Mouse (Mus musculus) stomach, embryonic 15.5 days (tissue): ENCODE measurements at regions not wholly inside any gene's neighbourhood (a gene's known extent, or its start where the extent isn't known, plus 50 kb on each side); places are given as distances from the start of the nearest gene placed in this dataset.

Experiments used
- ATAC-seq: fragments of 200-750 bp; cut with Nextera tagmentation; 2 replicates; pipeline ENCODE4 v1.8.0; 2017; ENCODE audit warnings: low read depth, moderate number of reproducible peaks, moderate TSS enrichment; ENCODE audit not compliant: insufficient read depth, low FRiP score
- H3K27ac ChIP-seq: fragments of 300-500 bp; sonication (generic); 2 replicates; pipeline ENCODE4 v1.5.1; 2015; ENCODE audit warnings: mild to moderate bottlenecking, inconsistent platforms
- H3K27me3 ChIP-seq: fragments of 300-500 bp; sonication (generic); replicated peaks from 2 replicates; pipeline ENCODE4 v1.6.1; 2015; ENCODE audit warnings: inconsistent platforms
- H3K36me3 ChIP-seq: fragments of 300-500 bp; sonication (generic); 2 replicates; pipeline ENCODE4 v1.6.1; 2015; ENCODE audit warnings: inconsistent platforms
- H3K4me1 ChIP-seq: fragments of 300-500 bp; sonication (generic); 2 replicates; pipeline ENCODE4 v1.6.1; 2015; ENCODE audit warnings: inconsistent platforms
- H3K4me2 ChIP-seq: fragments of 300-500 bp; sonication (generic); 2 replicates; pipeline ENCODE4 v1.6.1; 2015; ENCODE audit warnings: mild to moderate bottlenecking, inconsistent platforms
- H3K4me3 ChIP-seq: fragments of 300-500 bp; sonication (generic); replicated peaks from 2 replicates; pipeline ENCODE4 v1.5.1; 2015; ENCODE audit warnings: inconsistent platforms
- H3K9ac ChIP-seq: fragments of 300-500 bp; sonication (generic); 2 replicates; pipeline ENCODE4 v1.6.1; 2015; ENCODE audit warnings: inconsistent platforms
- H3K9me3 ChIP-seq: fragments of 300-500 bp; sonication (generic); 2 replicates; pipeline ENCODE4 v1.6.1; 2016; ENCODE audit warnings: inconsistent platforms
- WGBS: fragments of 180-500 bp; shearing (Covaris S2); methylation state at CpG from one replicate; pipeline ENCODE4 v1.1.7; 2015; 5-methylcytosine and 5-hydroxymethylcytosine counted together

GRCm38 (mm10) chr13:60336196-60336595, 159.0 kb upstream of the Gas1 start:
- ATAC-seq: no peak
- no peak overlapping the region for H3K9ac ChIP-seq
- no peaks in the 10 kb centered on the region for H3K27me3 ChIP-seq
- no peak overlapping the region for H3K27ac ChIP-seq
- H3K36me3 ChIP-seq: no peaks in the 10 kb centered on the region
- no peak overlapping the region for H3K4me3 ChIP-seq
- peaks cover 6% of the 10 kb centered on the region; the same call in 1 of the 2 replicates for H3K4me1 ChIP-seq
- H3K4me2 ChIP-seq: no peak overlapping the region
- H3K9me3 ChIP-seq: no peaks in the 10 kb centered on the region
- 47% methylated on average over 1 of the region's 1 CpGs for WGBS

- Histone ChIP-seq H3K9me3 (no peaks in the 10 kb centered on the region), H3K4me2 (no peak overlapping the region), H3K36me3 (no peaks in the 10 kb centered on the region), H3K27me3 (no peaks in the 10 kb centered on the region), H3K27ac (no peak overlapping the region), H3K4me3 (no peak overlapping the region), H3K9ac (no peak overlapping the region), H3K4me1 (peaks cover 6% of the 10 kb centered on the region; the same call in 1 of the 2 replicates)
- no peak for ATAC-seq
- 41% methylated on average over 2 of the region's 2 CpGs for WGBS
Measured at GRCm38 (mm10) chr13:60337383-60337782, 160.2 kb upstream of the Gas1 start.

GRCm38 (mm10) chr13:60338107-60338506, 160.9 kb upstream of the Gas1 start:
- H3K9ac ChIP-seq: no peak overlapping the region
- no peak for ATAC-seq
- no peaks in the 10 kb centered on the region for H3K36me3 ChIP-seq
- H3K4me2 ChIP-seq: no peak overlapping the region
- WGBS: 85% methylated on average over 8 of the region's 8 CpGs
- H3K9me3 ChIP-seq: no peaks in the 10 kb centered on the region
- peaks cover 3% of the 10 kb centered on the region; the same call in 1 of the 2 replicates for H3K4me1 ChIP-seq
- H3K27me3 ChIP-seq: no peaks in the 10 kb centered on the region
- H3K4me3 ChIP-seq: no peak overlapping the region
- H3K27ac ChIP-seq: no peak overlapping the region

- Histone ChIP-seq H3K27ac (no peak overlapping the region), H3K9me3 (no peaks in the 10 kb centered on the region), H3K36me3 (no peaks in the 10 kb centered on the region), H3K9ac (no peak overlapping the region), H3K27me3 (no peaks in the 10 kb centered on the region), H3K4me3 (no peak overlapping the region), H3K4me1 (peaks cover 3% of the 10 kb centered on the region; the same call in 1 of the 2 replicates), H3K4me2 (no peak overlapping the region)
- WGBS: 79% methylated on average over 2 of the region's 2 CpGs
- ATAC-seq: no peak
Measured at GRCm38 (mm10) chr13:60340068-60340467, 162.9 kb upstream of the Gas1 start.

GRCm38 (mm10) chr13:60347881-60348280, 170.7 kb upstream of the Gas1 start:
- H3K4me2 ChIP-seq: no peak overlapping the region
- H3K9ac ChIP-seq: no peak overlapping the region
- no peaks in the 10 kb centered on the region for H3K27me3 ChIP-seq
- peak overlapping the region; percentile 40 for H3K27ac ChIP-seq
- H3K4me3 ChIP-seq: no peak overlapping the region
- ATAC-seq: peak; percentile 58; the same call in 1 of the 2 replicates
- H3K9me3 ChIP-seq: no peaks in the 10 kb centered on the region
- WGBS: 21% methylated on average over 7 of the region's 7 CpGs
- 0 out of 2 replicates have a peak, but pooled peaks cover 5% of the 10 kb centered on the region for H3K4me1 ChIP-seq
- no peaks in the 10 kb centered on the region for H3K36me3 ChIP-seq

GRCm38 (mm10) chr13:60348438-60348837, 171.3 kb upstream of the Gas1 start:
- Histone ChIP-seq H3K27ac (no peak overlapping the region), H3K9ac (no peak overlapping the region), H3K4me3 (no peak overlapping the region), H3K9me3 (no peaks in the 10 kb centered on the region), H3K36me3 (no peaks in the 10 kb centered on the region), H3K4me1 (0 out of 2 replicates have a peak, but pooled peaks cover 5% of the 10 kb centered on the region), H3K27me3 (no peaks in the 10 kb centered on the region), H3K4me2 (no peak overlapping the region)
- WGBS: 51% methylated on average over 2 of the region's 2 CpGs
- no peak for ATAC-seq

GRCm38 (mm10) chr13:60355707-60356490, 178.7 kb upstream of the Gas1 start:
- Histone ChIP-seq H3K4me2 (no peak overlapping the region), H3K9ac (no peak overlapping the region), H3K4me1 (peaks cover 8% of the 10 kb centered on the region; the same call in 1 of the 2 replicates), H3K4me3 (no peak overlapping the region), H3K27ac (peak overlapping the region; percentile 16; the same call in 1 of the 2 replicates), H3K27me3 (no peaks in the 10 kb centered on the region), H3K36me3 (no peaks in the 10 kb centered on the region), H3K9me3 (no peaks in the 10 kb centered on the region)
- WGBS: 39% methylated on average over 6 of the region's 6 CpGs
- ATAC-seq: no peak

- WGBS: 36% methylated on average over 7 of the region's 7 CpGs
- Histone ChIP-seq H3K9me3 (no peaks in the 10 kb centered on the region), H3K4me1 (peaks cover 8% of the 10 kb centered on the region; the same call in 1 of the 2 replicates), H3K36me3 (no peaks in the 10 kb centered on the region), H3K4me3 (no peak overlapping the region), H3K4me2 (no peak overlapping the region), H3K27me3 (no peaks in the 10 kb centered on the region), H3K27ac (peak overlapping the region; percentile 69), H3K9ac (no peak overlapping the region)
- peak; percentile 84 for ATAC-seq
Measured at GRCm38 (mm10) chr13:60358408-60359060, 181.4 kb upstream of the Gas1 start.

GRCm38 (mm10) chr13:60364778-60365672, 187.9 kb upstream of the Gas1 start:
- peak overlapping the region; percentile 26; the same call in 1 of the 2 replicates for H3K27ac ChIP-seq
- H3K4me1 ChIP-seq: peaks cover 8% of the 10 kb centered on the region; the same call in 1 of the 2 replicates
- ATAC-seq: peak; percentile 47; the same call in 1 of the 2 replicates
- H3K27me3 ChIP-seq: no peaks in the 10 kb centered on the region
- no peak overlapping the region for H3K9ac ChIP-seq
- H3K4me2 ChIP-seq: no peak overlapping the region
- no peaks in the 10 kb centered on the region for H3K9me3 ChIP-seq
- no peaks in the 10 kb centered on the region for H3K36me3 ChIP-seq
- WGBS: 39% methylated on average over 13 of the region's 13 CpGs
- H3K4me3 ChIP-seq: no peak overlapping the region

GRCm38 (mm10) chr13:60369216-60369615, 192.1 kb upstream of the Gas1 start:
- Histone ChIP-seq H3K9ac (no peak overlapping the region), H3K4me1 (peaks cover 8% of the 10 kb centered on the region; the same call in 1 of the 2 replicates), H3K27me3 (no peaks in the 10 kb centered on the region), H3K36me3 (no peaks in the 10 kb centered on the region), H3K4me2 (no peak overlapping the region), H3K9me3 (no peaks in the 10 kb centered on the region), H3K4me3 (no peak overlapping the region), H3K27ac (no peak overlapping the region)
- no peak for ATAC-seq
- 69% methylated on average over 4 of the region's 4 CpGs for WGBS

- peaks cover under 1% of the 10 kb centered on the region; the same call in 1 of the 2 replicates for H3K4me1 ChIP-seq
- H3K9me3 ChIP-seq: no peaks in the 10 kb centered on the region
- no peaks in the 10 kb centered on the region for H3K27me3 ChIP-seq
- no peaks in the 10 kb centered on the region for H3K36me3 ChIP-seq
- WGBS: 80% methylated on average over 2 of the region's 2 CpGs
- no peak overlapping the region for H3K4me2 ChIP-seq
- no peak overlapping the region for H3K27ac ChIP-seq
- H3K9ac ChIP-seq: no peak overlapping the region
- no peak for ATAC-seq
- no peak overlapping the region for H3K4me3 ChIP-seq
Measured at GRCm38 (mm10) chr13:60371656-60372055, 194.5 kb upstream of the Gas1 start.
